Mouse (Mus musculus): ENCODE data around the gene Pcp4. TPM values are rescaled to one million over a fixed set of nuclear protein-coding genes. Genes with fewer than 3 reads are reported as not detected.
"Not testable (repeated sequence)": the region's sequence is repeated elsewhere in the genome, so short reads cannot be mapped to it uniquely, and the experiment has no call there.

The Pcp4 gene
- polyA plus RNA-seq (2015; fragmentation: Nextera tagmentation; extraction: Ambion mirVana), result 82.6 and 86.0 TPM in 2 replicates

GRCm38 (mm10) chr16:96467445-96467844, at the start of gene Pcp4:
Gene Pcp4, plus strand, starts transcription at chr16:96467606.
- Histone ChIP-seq H3K27me3 (peaks cover 20% of the 10 kb centered on the region; the same call in 1 of the 2 replicates), H3K4me1 (peaks cover 19% of the 10 kb centered on the region), H3K9me3 (replicated peaks) (no peaks in the 10 kb centered on the region), H3K27ac (no peak within 1 kb of the TSS), H3K9ac (no peak within 1 kb of the TSS), H3K4me2 (peak within 1 kb of the TSS; percentile 40), H3K4me3 (replicated peaks) (peak within 1 kb of the TSS; percentile 1; the same call in 1 of the 2 replicates), H3K36me3 (no peaks in the 10 kb centered on the region)
- ATAC-seq (replicated peaks; ENCODE audit: low FRiP score), result no peak; the same call in 1 of the 2 replicates
- WGBS, result 12% methylated on average over 8 of the region's 8 CpGs

DNA sequence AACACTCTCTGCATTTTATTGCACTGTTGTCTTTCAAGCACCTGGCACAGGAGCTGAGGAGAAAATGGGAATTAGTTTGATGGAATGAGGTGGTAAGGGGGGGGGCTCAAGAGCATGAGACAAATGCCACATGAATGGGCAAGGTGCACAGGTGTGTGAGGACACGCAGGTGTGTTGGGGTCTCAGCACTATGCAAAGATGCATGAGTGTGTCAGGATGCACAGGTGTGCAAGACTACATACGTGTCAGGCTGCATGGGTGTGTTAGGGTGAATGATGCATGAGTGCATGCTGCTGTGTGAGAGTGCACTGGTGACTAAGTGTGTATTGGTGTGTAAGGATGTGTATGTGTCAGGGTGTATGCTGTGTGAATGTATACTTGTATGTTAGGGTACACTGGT, 42.4 kb upstream of the Pcp4 start:
- Histone ChIP-seq H3K27me3 (no peaks in the 10 kb centered on the region), H3K27ac (no peak overlapping the region), H3K9ac (no peak overlapping the region), H3K4me1 (no peaks in the 10 kb centered on the region), H3K36me3 (peaks cover 4% of the 10 kb centered on the region; the same call in 1 of the 2 replicates), H3K4me2 (no peak overlapping the region), H3K4me3 (replicated peaks) (no peak overlapping the region), H3K9me3 (replicated peaks) (no peaks in the 10 kb centered on the region)
- ATAC-seq (replicated peaks; ENCODE audit: low FRiP score), result no peak
- 82% methylated on average over 2 of the region's 2 CpGs for WGBS

- Histone ChIP-seq H3K4me3 (replicated peaks) (no peak overlapping the region), H3K4me1 (no peaks in the 10 kb centered on the region), H3K9ac (no peak overlapping the region), H3K36me3 (peaks cover 4% of the 10 kb centered on the region; the same call in 1 of the 2 replicates), H3K4me2 (no peak overlapping the region), H3K9me3 (replicated peaks) (no peaks in the 10 kb centered on the region), H3K27me3 (no peaks in the 10 kb centered on the region), H3K27ac (no peak overlapping the region)
- WGBS, result 89% methylated on average over 7 of the region's 7 CpGs
- ATAC-seq (replicated peaks; ENCODE audit: low FRiP score), result no peak
Measured at GRCm38 (mm10) chr16:96426671-96427070, 40.7 kb upstream of the Pcp4 start.

- Histone ChIP-seq H3K4me1 (no peaks in the 10 kb centered on the region), H3K27me3 (no peaks in the 10 kb centered on the region), H3K9me3 (replicated peaks) (no peaks in the 10 kb centered on the region), H3K4me3 (replicated peaks) (no peak overlapping the region), H3K9ac (no peak overlapping the region), H3K4me2 (no peak overlapping the region), H3K27ac (no peak overlapping the region), H3K36me3 (no peaks in the 10 kb centered on the region)
- WGBS, result 66% methylated on average over 3 of the region's 3 CpGs
- no peak for ATAC-seq (replicated peaks; ENCODE audit: low FRiP score)
Measured at GRCm38 (mm10) chr16:96429046-96429445, 38.4 kb upstream of the Pcp4 start.

GRCm38 (mm10) chr16:96433266-96433665, 34.1 kb upstream of the Pcp4 start:
- Histone ChIP-seq H3K9ac (no peak overlapping the region), H3K9me3 (replicated peaks) (no peaks in the 10 kb centered on the region), H3K27ac (no peak overlapping the region), H3K36me3 (no peaks in the 10 kb centered on the region), H3K4me3 (replicated peaks) (no peak overlapping the region), H3K4me2 (no peak overlapping the region), H3K4me1 (no peaks in the 10 kb centered on the region), H3K27me3 (no peaks in the 10 kb centered on the region)
- no peak for ATAC-seq (replicated peaks; ENCODE audit: low FRiP score)
- 86% methylated on average over 10 of the region's 10 CpGs for WGBS

DNA sequence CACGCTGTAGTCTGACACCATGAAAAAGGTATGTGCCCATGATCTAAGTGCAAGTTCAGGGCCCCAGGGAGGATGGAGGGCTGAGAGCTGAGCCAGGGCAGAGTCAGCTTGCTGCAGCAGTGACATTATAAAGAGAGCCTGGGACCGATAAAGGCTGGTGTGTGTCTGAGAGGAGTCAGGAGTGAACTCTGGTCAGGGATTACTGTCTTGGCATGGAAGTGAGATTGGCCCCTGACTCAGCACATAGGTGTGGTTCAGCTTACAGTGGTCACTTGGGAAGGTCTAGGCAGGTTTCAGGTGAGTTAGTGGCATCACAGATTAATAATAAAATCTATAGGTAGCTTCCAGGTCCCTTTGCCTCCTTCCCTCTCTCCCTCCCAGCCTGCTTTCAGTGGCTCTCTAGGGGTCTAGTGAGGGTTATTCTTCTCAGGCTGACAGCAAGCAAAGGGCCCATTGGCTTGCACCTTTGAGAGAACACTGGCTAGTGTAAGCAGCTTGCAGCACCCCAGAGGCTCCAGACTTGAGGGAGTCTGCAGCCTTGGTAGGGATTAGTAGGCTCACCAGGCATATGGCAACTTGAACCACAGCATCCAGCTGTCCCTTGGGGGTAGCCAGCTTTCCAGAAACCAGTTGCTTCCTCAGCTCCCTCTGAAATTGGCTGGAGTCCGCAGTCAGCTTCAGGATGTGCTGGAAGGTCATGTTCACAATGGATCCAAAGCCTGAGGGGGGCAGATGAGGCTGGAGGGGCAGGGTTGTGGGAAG, 33.2 kb upstream of the Pcp4 start:
- Histone ChIP-seq H3K9me3 (replicated peaks) (no peaks in the 10 kb centered on the region), H3K27ac (no peak overlapping the region), H3K4me2 (no peak overlapping the region), H3K27me3 (no peaks in the 10 kb centered on the region), H3K9ac (no peak overlapping the region), H3K4me1 (no peaks in the 10 kb centered on the region), H3K4me3 (replicated peaks) (no peak overlapping the region), H3K36me3 (no peaks in the 10 kb centered on the region)
- ATAC-seq (replicated peaks; ENCODE audit: low FRiP score), result no peak
- WGBS, result 77% methylated on average over 3 of the region's 3 CpGs

DNA sequence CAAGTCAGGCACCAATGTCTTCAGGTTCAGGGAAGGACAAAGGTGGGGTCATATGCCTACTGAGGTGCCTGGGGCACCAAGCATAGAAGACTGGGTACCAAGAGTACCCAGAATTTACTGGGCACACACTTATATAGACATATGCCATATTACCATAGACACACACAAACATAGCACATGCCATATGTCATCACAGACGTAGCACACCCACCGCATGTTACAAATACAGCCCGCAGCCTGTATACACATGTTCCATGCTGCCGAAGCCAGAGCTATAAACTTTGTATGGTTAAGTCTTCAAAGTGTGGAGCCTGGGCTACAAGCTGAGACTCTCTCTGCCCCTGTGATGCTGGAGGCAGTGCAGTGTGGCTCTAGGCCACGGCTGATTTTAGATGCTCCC, 28.5 kb upstream of the Pcp4 start:
- no peak overlapping the region for H3K4me3 ChIP-seq (replicated peaks)
- no peak overlapping the region for H3K4me2 ChIP-seq
- H3K27me3 ChIP-seq, result no peaks in the 10 kb centered on the region
- no peaks in the 10 kb centered on the region for H3K9me3 ChIP-seq (replicated peaks)
- no peak for ATAC-seq (replicated peaks; ENCODE audit: low FRiP score)
- H3K36me3 ChIP-seq, result no peaks in the 10 kb centered on the region
- no peak overlapping the region for H3K27ac ChIP-seq
- no peak overlapping the region for H3K9ac ChIP-seq
- 89% methylated on average over 5 of the region's 5 CpGs for WGBS
- H3K4me1 ChIP-seq, result 0 out of 2 replicates have a peak, but pooled peaks cover 4% of the 10 kb centered on the region

DNA sequence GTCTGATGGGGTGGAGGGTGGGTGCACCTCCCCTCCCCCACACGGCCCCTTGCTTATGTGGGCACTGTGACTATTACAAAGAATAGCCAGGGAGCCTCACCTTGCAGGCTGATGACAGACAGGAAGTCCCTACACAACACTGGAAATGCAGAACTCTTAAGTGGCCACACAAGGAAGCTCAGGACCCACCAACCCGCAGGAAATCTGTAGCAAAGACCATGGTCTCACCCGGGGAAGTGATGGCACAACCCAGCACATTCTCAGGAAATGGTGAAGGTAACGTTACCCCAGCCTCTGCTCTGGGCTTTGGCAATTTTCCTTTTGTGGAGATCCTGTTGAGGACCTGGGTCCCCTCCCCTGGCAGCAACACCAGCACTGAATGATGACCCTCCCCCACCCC, 27.7 kb upstream of the Pcp4 start:
- H3K27me3 ChIP-seq, result no peaks in the 10 kb centered on the region
- no peaks in the 10 kb centered on the region for H3K36me3 ChIP-seq
- no peak for ATAC-seq (replicated peaks; ENCODE audit: low FRiP score)
- no peak overlapping the region for H3K9ac ChIP-seq
- H3K4me1 ChIP-seq, result 0 out of 2 replicates have a peak, but pooled peaks cover 4% of the 10 kb centered on the region
- WGBS, result 60% methylated on average over 4 of the region's 4 CpGs
- H3K4me2 ChIP-seq, result no peak overlapping the region
- no peaks in the 10 kb centered on the region for H3K9me3 ChIP-seq (replicated peaks)
- H3K27ac ChIP-seq, result no peak overlapping the region
- no peak overlapping the region for H3K4me3 ChIP-seq (replicated peaks)

- H3K4me3 ChIP-seq (replicated peaks), result no peak overlapping the region
- WGBS, result 89% methylated on average over 8 of the region's 8 CpGs
- no peak overlapping the region for H3K9ac ChIP-seq
- H3K36me3 ChIP-seq, result no peaks in the 10 kb centered on the region
- no peak for ATAC-seq (replicated peaks; ENCODE audit: low FRiP score)
- no peak overlapping the region for H3K27ac ChIP-seq
- H3K9me3 ChIP-seq (replicated peaks), result no peaks in the 10 kb centered on the region
- H3K27me3 ChIP-seq, result no peaks in the 10 kb centered on the region
- H3K4me1 ChIP-seq, result 0 out of 2 replicates have a peak, but pooled peaks cover 4% of the 10 kb centered on the region
- no peak overlapping the region for H3K4me2 ChIP-seq
Measured at GRCm38 (mm10) chr16:96440871-96441270, 26.5 kb upstream of the Pcp4 start.

- H3K4me3 ChIP-seq (replicated peaks), result no peak overlapping the region
- no peak overlapping the region for H3K9ac ChIP-seq
- no peaks in the 10 kb centered on the region for H3K36me3 ChIP-seq
- WGBS, result 86% methylated on average over 3 of the region's 3 CpGs
- no peaks in the 10 kb centered on the region for H3K27me3 ChIP-seq
- no peak overlapping the region for H3K27ac ChIP-seq
- H3K9me3 ChIP-seq (replicated peaks), result no peaks in the 10 kb centered on the region
- H3K4me1 ChIP-seq, result 0 out of 2 replicates have a peak, but pooled peaks cover 4% of the 10 kb centered on the region
- ATAC-seq (replicated peaks; ENCODE audit: low FRiP score), result no peak
- no peak overlapping the region for H3K4me2 ChIP-seq
Measured at GRCm38 (mm10) chr16:96441826-96442225, 25.6 kb upstream of the Pcp4 start.

GRCm38 (mm10) chr16:96443468-96443867, 23.9 kb upstream of the Pcp4 start, which contains the start of gene Itgb2l:
Gene Itgb2l, minus strand, starts transcription at chr16:96443619.
- Histone ChIP-seq H3K36me3 (no peaks in the 10 kb centered on the region), H3K4me3 (replicated peaks) (no peak within 1 kb of the TSS), H3K9ac (no peak within 1 kb of the TSS), H3K4me2 (no peak within 1 kb of the TSS), H3K27ac (no peak within 1 kb of the TSS), H3K9me3 (replicated peaks) (no peaks in the 10 kb centered on the region), H3K27me3 (no peaks in the 10 kb centered on the region), H3K4me1 (0 out of 2 replicates have a peak, but pooled peaks cover 4% of the 10 kb centered on the region)
- WGBS, result 73% methylated on average over 2 of the region's 2 CpGs
- ATAC-seq (replicated peaks; ENCODE audit: low FRiP score), result no peak

GRCm38 (mm10) chr16:96450871-96451270, 16.5 kb upstream of the Pcp4 start:
- not testable (repeated sequence) for H3K27ac ChIP-seq; H3K36me3 ChIP-seq; H3K4me3 ChIP-seq (replicated peaks); H3K27me3 ChIP-seq; H3K9ac ChIP-seq; H3K4me1 ChIP-seq; H3K9me3 ChIP-seq (replicated peaks); H3K4me2 ChIP-seq; ATAC-seq (replicated peaks; ENCODE audit: low FRiP score)
- 94% methylated on average over 16 of the region's 16 CpGs for WGBS

Data from kidney, embryonic 15.5 days (tissue).